Mouse (Mus musculus): ENCODE results near the gene Xpo4. TPM values are rescaled to one million over a fixed set of nuclear protein-coding genes. Genes with fewer than 3 reads are reported as not detected.
"Not testable (repeated sequence)": the region's sequence is repeated elsewhere in the genome, so short reads cannot be mapped to it uniquely, and the experiment has no call there.

The Xpo4 gene
- total RNA-seq, 2 experiments from 2014 or later = 8.6 to 12.1 TPM

GRCm38 (mm10) chr14:57687441-57687840 is 22.2 kb upstream of the Xpo4 start:
- intact Hi-C loops (cut with DNase I; ENCODE audit: low total_unique reads) = no loop called here

GRCm38 (mm10) chr14:57686647-57687046 is 21.4 kb upstream of the Xpo4 start:
- DNase-seq = no peak
- intact Hi-C loops (cut with DNase I; ENCODE audit: low total_unique reads) = no loop called here

More at GRCm38 (mm10) chr14:57687441-57687840, 22.2 kb upstream of the Xpo4 start:
- DNase-seq = no peak

- intact Hi-C loops (cut with DNase I; ENCODE audit: low total_unique reads) = loop anchor here (5.0 kb wide), 1 partner anchor 228 kb away; no protein-coding TSS in a partner anchor
- no peak for DNase-seq
Observed at GRCm38 (mm10) chr14:57684579-57684978, 19.3 kb upstream of the Xpo4 start.

GRCm38 (mm10) chr14:57682751-57683150 is 17.5 kb upstream of the Xpo4 start:
- DNase-seq = no peak
- intact Hi-C loops (cut with DNase I; ENCODE audit: low total_unique reads) = loop anchor here (5.0 kb wide), 1 partner anchor 230 kb away; no protein-coding TSS in a partner anchor

- peak; percentile 77 for DNase-seq
- intact Hi-C loops (cut with DNase I; ENCODE audit: low total_unique reads) = loop anchor here (5.0 kb wide), 1 partner anchor 232 kb away; no protein-coding TSS in a partner anchor
Observed at GRCm38 (mm10) chr14:57679958-57680535, 14.8 kb upstream of the Xpo4 start.

GRCm38 (mm10) chr14:57679523-57679922 is 14.3 kb upstream of the Xpo4 start:
- no peak for DNase-seq
- intact Hi-C loops (cut with DNase I; ENCODE audit: low total_unique reads) = no loop called here

- DNase-seq = no peak
- intact Hi-C loops (cut with DNase I; ENCODE audit: low total_unique reads) = no loop called here
Observed at GRCm38 (mm10) chr14:57675481-57675880, 10.3 kb upstream of the Xpo4 start.

GRCm38 (mm10) chr14:57665628-57665950 is 359 bp upstream of the Xpo4 start:
- intact Hi-C loops (cut with DNase I; ENCODE audit: low total_unique reads) = no loop called here
- DNase-seq = no peak

GRCm38 (mm10) chr14:57664311-57664821 is 864 bp downstream of the Xpo4 start:
- intact Hi-C loops (cut with DNase I; ENCODE audit: low total_unique reads) = no loop called here
- DNase-seq = peak; percentile 6

GRCm38 (mm10) chr14:57663630-57664029 is 1.6 kb downstream of the Xpo4 start:
- intact Hi-C loops (cut with DNase I; ENCODE audit: low total_unique reads) = no loop called here
- no peak for DNase-seq

GRCm38 (mm10) chr14:57658301-57658700 is 6.9 kb downstream of the Xpo4 start:
- intact Hi-C loops (cut with DNase I; ENCODE audit: low total_unique reads) = no loop called here
- no peak for DNase-seq

GRCm38 (mm10) chr14:57657500-57657899 is 7.7 kb downstream of the Xpo4 start:
- intact Hi-C loops (cut with DNase I; ENCODE audit: low total_unique reads) = no loop called here
- no peak for DNase-seq

GRCm38 (mm10) chr14:57656519-57656918 is 8.7 kb downstream of the Xpo4 start:
- intact Hi-C loops (cut with DNase I; ENCODE audit: low total_unique reads); DNase-seq: not testable (repeated sequence)

GRCm38 (mm10) chr14:57649501-57649900 is 15.7 kb downstream of the Xpo4 start:
- intact Hi-C loops (cut with DNase I; ENCODE audit: low total_unique reads) = no loop called here
- no peak for DNase-seq

- intact Hi-C loops (cut with DNase I; ENCODE audit: low total_unique reads) = no loop called here
- no peak for DNase-seq
Observed at GRCm38 (mm10) chr14:57646155-57646554, 19.1 kb downstream of the Xpo4 start.

- DNase-seq = no peak
- intact Hi-C loops (cut with DNase I; ENCODE audit: low total_unique reads) = no loop called here
Observed at GRCm38 (mm10) chr14:57639153-57639552, 26.1 kb downstream of the Xpo4 start.

- intact Hi-C loops (cut with DNase I; ENCODE audit: low total_unique reads) = no loop called here
- no peak for DNase-seq
Observed at GRCm38 (mm10) chr14:57634141-57634540, 31.1 kb downstream of the Xpo4 start.

- no peak for DNase-seq
- intact Hi-C loops (cut with DNase I; ENCODE audit: low total_unique reads) = loop anchor here (10.0 kb wide), 1 partner anchor 255 kb away; no protein-coding TSS in a partner anchor
Observed at GRCm38 (mm10) chr14:57629595-57629994, 35.6 kb downstream of the Xpo4 start.

GRCm38 (mm10) chr14:57622934-57623333 is 42.3 kb downstream of the Xpo4 start:
- DNase-seq = no peak
- intact Hi-C loops (cut with DNase I; ENCODE audit: low total_unique reads) = loop anchor here (10.0 kb wide), 1 partner anchor 248 kb away; no protein-coding TSS in a partner anchor

- intact Hi-C loops (cut with DNase I; ENCODE audit: low total_unique reads) = loop anchor here (10.0 kb wide), 1 partner anchor 247 kb away; no protein-coding TSS in a partner anchor
Observed at GRCm38 (mm10) chr14:57621699-57622098, 43.5 kb downstream of the Xpo4 start.

GRCm38 (mm10) chr14:57620598-57621236 is 44.5 kb downstream of the Xpo4 start:
- DNase-seq = peak; percentile 18
- intact Hi-C loops (cut with DNase I; ENCODE audit: low total_unique reads) = loop anchor here (10.0 kb wide), 1 partner anchor 246 kb away; no protein-coding TSS in a partner anchor

More at GRCm38 (mm10) chr14:57621699-57622098, 43.5 kb downstream of the Xpo4 start:
- no peak for DNase-seq
